Mouse (Mus musculus) kidney, adult 2 months (tissue): ENCODE data around the gene Ciao2b. TPM values are rescaled to one million over a fixed set of nuclear protein-coding genes. Genes with fewer than 3 reads are reported as not detected.

ENCODE experiments used
- DNase-seq: peaks from one replicate; pipeline ENCODE4 v3.0.0; 2021
- H3K27ac ChIP-seq: fragments of 200-500 bp; 2 replicates; pipeline ENCODE4 v1.5.1; 2012; ENCODE audit warnings: low read depth, low read length, control low read depth, inconsistent platforms; ENCODE audit not compliant: insufficient read depth
- H3K27me3 ChIP-seq: fragments of 200-500 bp; replicated peaks from 2 replicates; pipeline ENCODE4 v1.6.1; 2012; ENCODE audit warnings: mild to moderate bottlenecking, moderate library complexity, low read length, inconsistent platforms; ENCODE audit not compliant: control insufficient read depth, insufficient read depth
- H3K36me3 ChIP-seq: fragments of 200-500 bp; 2 replicates; pipeline ENCODE4 v1.6.1; 2012; ENCODE audit warnings: mild to moderate bottlenecking, moderate library complexity, low read length, inconsistent platforms; ENCODE audit not compliant: control insufficient read depth, insufficient read depth
- H3K4me1 ChIP-seq: fragments of 200-500 bp; 2 replicates; pipeline ENCODE4 v1.6.1; 2011; ENCODE audit warnings: low read length; ENCODE audit not compliant: control insufficient read depth, insufficient read depth
- H3K4me3 ChIP-seq: fragments of 200-500 bp; 2 replicates; pipeline ENCODE4 v1.5.1; 2011; ENCODE audit warnings: mild to moderate bottlenecking, low read depth, low read length, control low read depth; ENCODE audit not compliant: insufficient read depth
- CTCF ChIP-seq: fragments of 200-500 bp; conservative IDR thresholded peaks from 2 replicates; pipeline ENCODE4 v1.5.1; 2011; ENCODE audit warnings: low read depth, mild to moderate bottlenecking, control low read depth, low read length, moderate library complexity, mixed read lengths; ENCODE audit not compliant: insufficient read depth, insufficient read length
- POLR2A ChIP-seq: fragments of 200-500 bp; IDR thresholded peaks from one replicate; pipeline ENCODE4 v1.6.1; 2011; ENCODE audit warnings: low read depth, low read length, control low read depth
- WGBS: fragments of 180-500 bp; shearing (Covaris S2); methylation state at CpG from one replicate; pipeline ENCODE4 v1.1.7; 2018; 5-methylcytosine and 5-hydroxymethylcytosine counted together
- polyA plus RNA-seq: library from polyadenylated mRNA; depleted of rRNA; stranded (reverse); fragments of >200 nt; gene quantifications from 2 replicates; pipeline ENCODE4 v1.2.3, GENCODE M21; 2012

The Ciao2b gene
- polyA plus RNA-seq, 1 experiment, result 57.7 TPM

- 50% methylated on average over 8 of the region's 8 CpGs for WGBS
- Histone ChIP-seq H3K27ac (0 out of 2 replicates have a peak overlapping the region, but pooled peaks have one; percentile 57), H3K4me1 (peaks cover 6% of the 10 kb centered on the region; the same call in 1 of the 2 replicates), H3K36me3 (no peaks in the 10 kb centered on the region), H3K4me3 (peak overlapping the region; percentile 59), H3K27me3 (no peaks in the 10 kb centered on the region)
- TF ChIP-seq POLR2A (no peak), CTCF (no peak)
- DNase-seq, result no peak
Measured at GRCm38 (mm10) chr8:104630111-104630479, 11.7 kb downstream of the Ciao2b start.

- peak overlapping the region; percentile 17 for H3K4me3 ChIP-seq
- TF ChIP-seq CTCF, result no peak
- no peak for TF ChIP-seq POLR2A
Measured at GRCm38 (mm10) chr8:104629306-104630110, 12.3 kb downstream of the Ciao2b start.

GRCm38 (mm10) chr8:104628402-104628801 lies 13.4 kb downstream of the Ciao2b start:
- Histone ChIP-seq H3K27ac (no peak overlapping the region), H3K4me3 (no peak overlapping the region), H3K36me3 (no peaks in the 10 kb centered on the region), H3K27me3 (no peaks in the 10 kb centered on the region), H3K4me1 (peaks cover 11% of the 10 kb centered on the region; the same call in 1 of the 2 replicates)
- no peak for DNase-seq
- no peak for TF ChIP-seq CTCF
- TF ChIP-seq POLR2A, result no peak
- 95% methylated on average over 21 of the region's 21 CpGs for WGBS

More at GRCm38 (mm10) chr8:104629306-104630110, 12.3 kb downstream of the Ciao2b start:
- peak; percentile 86 for DNase-seq
- no peaks in the 10 kb centered on the region for H3K27me3 ChIP-seq
- no peaks in the 10 kb centered on the region for H3K36me3 ChIP-seq
- 60% methylated on average over 22 of the region's 22 CpGs for WGBS
- H3K27ac ChIP-seq, result peak overlapping the region; percentile 58; the same call in 1 of the 2 replicates
- H3K4me1 ChIP-seq, result peaks cover 10% of the 10 kb centered on the region; the same call in 1 of the 2 replicates

- 55% methylated on average over 4 of the region's 4 CpGs for WGBS
- Histone ChIP-seq H3K27me3 (no peaks in the 10 kb centered on the region), H3K4me1 (peaks cover 16% of the 10 kb centered on the region; the same call in 1 of the 2 replicates), H3K4me3 (no peak overlapping the region), H3K36me3 (no peaks in the 10 kb centered on the region), H3K27ac (no peak overlapping the region)
- TF ChIP-seq POLR2A (no peak), CTCF (no peak)
- DNase-seq, result no peak
Measured at GRCm38 (mm10) chr8:104627065-104627740, 14.6 kb downstream of the Ciao2b start.

- 23% methylated on average over 6 of the region's 6 CpGs for WGBS
- peak; percentile 97 for DNase-seq
- Histone ChIP-seq H3K4me1 (peaks cover 16% of the 10 kb centered on the region), H3K4me3 (peak within 1 kb of the TSS; percentile 78), H3K27me3 (no peaks in the 10 kb centered on the region), H3K27ac (peak within 1 kb of the TSS; percentile 99), H3K36me3 (peaks cover 2% of the 10 kb centered on the region; the same call in 1 of the 2 replicates)
- TF ChIP-seq CTCF (no peak), POLR2A (peak; percentile 72)
Measured at GRCm38 (mm10) chr8:104624161-104624560, 17.6 kb downstream of the Ciao2b start, which contains the start of gene Cdh16. TSS of gene Cdh16 (minus strand) at chr8:104624396.

GRCm38 (mm10) chr8:104620765-104621164 lies 21.0 kb downstream of the Ciao2b start:
- Histone ChIP-seq H3K27me3 (no peaks in the 10 kb centered on the region), H3K27ac (no peak overlapping the region), H3K4me1 (peaks cover 14% of the 10 kb centered on the region), H3K36me3 (peaks cover 3% of the 10 kb centered on the region; the same call in 1 of the 2 replicates), H3K4me3 (no peak overlapping the region)
- TF ChIP-seq CTCF, result no peak
- no peak for TF ChIP-seq POLR2A
- no peak for DNase-seq
- WGBS, result 84% methylated on average over 5 of the region's 5 CpGs

GRCm38 (mm10) chr8:104613119-104613518 lies 28.6 kb downstream of the Ciao2b start:
- Histone ChIP-seq H3K27ac (no peak overlapping the region), H3K36me3 (no peaks in the 10 kb centered on the region), H3K27me3 (no peaks in the 10 kb centered on the region), H3K4me3 (no peak overlapping the region), H3K4me1 (no peaks in the 10 kb centered on the region; the same call in 1 of the 2 replicates)
- TF ChIP-seq CTCF, result no peak
- no peak for TF ChIP-seq POLR2A
- WGBS, result 63% methylated on average over 4 of the region's 4 CpGs
- DNase-seq, result no peak
